Mouse (Mus musculus) lung, postnatal 0 days (tissue): ENCODE measurements around the gene Aknad1. TPM values are rescaled to one million over a fixed set of nuclear protein-coding genes. Genes with fewer than 3 reads are reported as not detected.
A peak's percentile ranks its signal among the peaks of the same experiment; 100 is the strongest.

Experiments
- ATAC-seq: fragments of 200-750 bp; cut with Nextera tagmentation; 2 replicates; pipeline ENCODE4 v1.8.0; 2017; ENCODE audit warnings: moderate library complexity
- DNase-seq: peaks from one replicate; pipeline ENCODE4 v3.0.0-alpha.2; 2016; ENCODE audit warnings: low spot score
- H3K27ac ChIP-seq: fragments of 300-500 bp; sonication (generic); 2 replicates; pipeline ENCODE4 v1.5.1; 2014; ENCODE audit warnings: antibody characterized with exemption, mild to moderate bottlenecking, low read length, mixed read lengths
- H3K27me3 ChIP-seq: fragments of 300-500 bp; sonication (generic); replicated peaks from 2 replicates; pipeline ENCODE4 v1.6.1; 2014; ENCODE audit warnings: low read length, mixed read lengths; ENCODE audit not compliant: insufficient read depth
- H3K36me3 ChIP-seq: fragments of 300-500 bp; sonication (generic); 2 replicates; pipeline ENCODE4 v1.6.1; 2014; ENCODE audit warnings: low read length, mixed read lengths; ENCODE audit not compliant: insufficient read depth
- H3K4me1 ChIP-seq: fragments of 300-500 bp; sonication (generic); 2 replicates; pipeline ENCODE4 v1.6.1; 2014; ENCODE audit warnings: antibody characterized with exemption, low read depth, low read length, mixed read lengths; ENCODE audit not compliant: insufficient read depth
- H3K4me2 ChIP-seq: fragments of 300-500 bp; sonication (generic); replicated peaks from 2 replicates; pipeline ENCODE4 v1.6.1; 2014; ENCODE audit warnings: low read depth, mild to moderate bottlenecking, low read length, moderate library complexity, mixed read lengths
- H3K4me3 ChIP-seq: fragments of 300-500 bp; sonication (generic); 2 replicates; pipeline ENCODE4 v1.5.1; 2014; ENCODE audit warnings: low read depth, low read length
- H3K9ac ChIP-seq: fragments of 300-500 bp; sonication (generic); replicated peaks from 2 replicates; pipeline ENCODE4 v1.6.1; 2014; ENCODE audit warnings: low read depth, mild to moderate bottlenecking
- H3K9me3 ChIP-seq: fragments of 300-500 bp; sonication (generic); 2 replicates; pipeline ENCODE4 v1.6.1; 2016; ENCODE audit warnings: low read length, mixed read lengths
- CTCF ChIP-seq: IDR thresholded peaks from 2 replicates; pipeline ENCODE4 v1.5.1; 2016; ENCODE audit warnings: antibody characterized with exemption, mild to moderate bottlenecking
- EP300 ChIP-seq: IDR thresholded peaks from 2 replicates; pipeline ENCODE4 v1.6.1; 2016; ENCODE audit warnings: antibody characterized with exemption, mild to moderate bottlenecking, control low read depth
- WGBS: fragments of 180-500 bp; shearing (Covaris S2); extraction: QIAGEN DNeasy Blood & Tissue Kit; methylation state at CpG from one replicate; pipeline ENCODE4 v1.1.7; 2014; 5-methylcytosine and 5-hydroxymethylcytosine counted together
- polyA plus RNA-seq: library from polyadenylated mRNA; unstranded; fragments of >200 nt; fragmentation: Nextera tagmentation; extraction: Ambion mirVana; gene quantifications from 2 replicates; pipeline ENCODE4 v1.2.1, GENCODE M21; 2015

Aknad1 gene
- polyA plus RNA-seq, 1 experiment from 2014 or later, result 0.21 TPM

DNA sequence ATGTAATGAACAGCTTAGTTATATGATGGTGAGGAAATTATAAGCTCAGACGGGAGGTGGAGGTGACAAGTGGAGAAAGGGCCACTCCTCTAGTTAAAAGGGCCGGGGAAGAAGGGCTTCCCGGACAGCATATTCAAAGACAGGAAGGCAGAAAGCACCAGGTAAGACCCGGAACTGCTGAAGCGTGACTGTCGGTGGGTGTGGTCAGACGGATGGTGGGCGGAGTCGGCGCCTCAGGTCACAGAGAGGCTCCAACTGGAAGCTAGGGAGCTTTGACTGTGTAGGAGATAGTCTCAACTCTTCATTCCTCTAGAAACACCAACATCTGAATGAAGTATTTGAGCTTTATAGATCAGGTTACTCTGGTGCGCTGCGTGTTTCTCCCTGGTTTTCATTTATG is 9.1 kb upstream of the Aknad1 start:
- H3K4me3 ChIP-seq, result no peak overlapping the region

DNA sequence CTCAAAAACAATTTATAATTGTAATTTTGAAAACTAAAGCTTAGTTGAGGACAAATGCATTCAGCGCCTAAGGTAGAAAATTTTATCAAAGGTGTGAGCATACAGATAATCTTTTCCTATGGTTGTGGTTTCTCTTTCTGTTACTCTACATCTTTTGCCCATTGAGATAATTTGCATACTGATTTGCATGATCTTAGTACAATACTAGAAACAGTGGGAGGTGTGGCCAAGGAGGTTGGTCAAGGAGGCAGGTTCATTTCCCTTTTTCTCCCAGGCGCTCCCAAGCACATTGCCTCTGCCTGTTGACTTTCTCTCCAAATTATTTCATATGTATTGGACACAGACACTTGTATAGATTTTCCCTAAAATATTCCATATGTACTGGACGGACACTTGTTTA is 1.7 kb upstream of the Aknad1 start:
- no peaks in the 10 kb centered on the region for H3K36me3 ChIP-seq
- ATAC-seq, result no peak
- H3K27me3 ChIP-seq, result no peaks in the 10 kb centered on the region
- H3K4me3 ChIP-seq, result no peak overlapping the region
- H3K4me1 ChIP-seq, result no peaks in the 10 kb centered on the region
- no peak overlapping the region for H3K9ac ChIP-seq
- no peak for DNase-seq
- H3K27ac ChIP-seq, result no peak overlapping the region
- 82% methylated on average over 3 of the region's 3 CpGs for WGBS
- no peak for TF ChIP-seq CTCF
- no peak for TF ChIP-seq EP300
- no peak overlapping the region for H3K4me2 ChIP-seq
- H3K9me3 ChIP-seq, result peaks cover 3% of the 10 kb centered on the region; the same call in 1 of the 2 replicates

More for the DNA sequence above, 9.1 kb upstream of the Aknad1 start:
- no peaks in the 10 kb centered on the region for H3K36me3 ChIP-seq
- H3K27ac ChIP-seq, result no peak overlapping the region
- no peaks in the 10 kb centered on the region for H3K27me3 ChIP-seq
- TF ChIP-seq EP300, result no peak
- no peak for TF ChIP-seq CTCF
- H3K4me1 ChIP-seq, result no peaks in the 10 kb centered on the region
- H3K9me3 ChIP-seq, result peaks cover 3% of the 10 kb centered on the region; the same call in 1 of the 2 replicates
- 31% methylated on average over 12 of the region's 12 CpGs for WGBS
- H3K9ac ChIP-seq, result no peak overlapping the region
- ATAC-seq (no peak), DNase-seq (peak; percentile 34)
- H3K4me2 ChIP-seq, result 0 out of 2 replicates have a peak overlapping the region, but pooled peaks have one; percentile 17

DNA sequence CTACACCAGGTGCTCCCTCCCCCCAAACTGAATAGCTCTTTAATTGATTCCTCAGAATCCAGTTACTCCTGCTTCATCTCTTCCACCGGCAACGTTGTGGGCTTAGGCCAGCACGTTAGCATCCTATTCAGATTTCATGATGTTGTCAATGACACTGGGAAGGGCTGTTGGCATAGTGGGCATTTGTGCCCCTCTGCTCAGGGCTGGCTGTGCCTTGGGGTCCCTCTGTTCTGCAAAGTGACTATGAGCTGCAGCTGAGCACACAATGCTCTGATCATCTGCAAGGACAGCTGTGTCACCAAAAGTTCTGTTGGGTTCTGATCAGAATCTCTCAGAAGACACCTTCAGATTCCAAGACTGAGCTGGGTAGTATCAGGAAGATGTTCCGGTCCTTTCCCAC is 4.6 kb downstream of the Aknad1 start:
- Histone ChIP-seq H3K9me3 (no peaks in the 10 kb centered on the region), H3K27me3 (no peaks in the 10 kb centered on the region), H3K9ac (no peak overlapping the region), H3K27ac (no peak overlapping the region), H3K4me3 (no peak overlapping the region), H3K4me2 (no peak overlapping the region), H3K36me3 (no peaks in the 10 kb centered on the region), H3K4me1 (no peaks in the 10 kb centered on the region)
- ATAC-seq (no peak), DNase-seq (no peak)
- TF ChIP-seq CTCF, result no peak
- no peak for TF ChIP-seq EP300
- 81% methylated on average over 4 of the region's 4 CpGs for WGBS

DNA sequence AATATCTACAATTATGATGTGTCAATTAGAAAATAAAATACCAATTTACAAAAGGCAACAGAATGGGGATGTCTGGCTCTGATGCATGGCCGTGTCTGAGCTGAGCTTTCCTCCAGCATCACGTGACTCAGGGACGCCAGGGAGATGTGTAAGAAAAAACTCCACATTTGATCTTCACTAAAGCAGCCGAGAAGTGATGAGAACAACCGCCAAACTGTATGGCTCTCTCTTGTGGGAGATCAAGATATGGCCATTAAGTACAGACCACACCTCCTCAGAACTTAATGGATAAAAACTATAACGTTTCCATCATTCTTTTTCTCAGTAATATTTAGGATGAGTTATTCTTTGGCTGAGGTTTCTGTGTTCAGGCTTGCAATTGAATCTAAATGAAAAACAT is 11.6 kb downstream of the Aknad1 start:
- TF ChIP-seq CTCF, result peak; percentile 21; the same call in 1 of the 2 replicates
- no peak for TF ChIP-seq EP300
- Histone ChIP-seq H3K27ac (no peak overlapping the region), H3K9ac (no peak overlapping the region), H3K9me3 (no peaks in the 10 kb centered on the region), H3K4me2 (no peak overlapping the region), H3K36me3 (no peaks in the 10 kb centered on the region), H3K4me1 (no peaks in the 10 kb centered on the region), H3K4me3 (no peak overlapping the region), H3K27me3 (no peaks in the 10 kb centered on the region)
- DNase-seq, result peak; percentile 23
- 0 out of 2 replicates have a peak, but pooled peaks have one; percentile 16 for ATAC-seq
- WGBS, result 47% methylated on average over 6 of the region's 6 CpGs

DNA sequence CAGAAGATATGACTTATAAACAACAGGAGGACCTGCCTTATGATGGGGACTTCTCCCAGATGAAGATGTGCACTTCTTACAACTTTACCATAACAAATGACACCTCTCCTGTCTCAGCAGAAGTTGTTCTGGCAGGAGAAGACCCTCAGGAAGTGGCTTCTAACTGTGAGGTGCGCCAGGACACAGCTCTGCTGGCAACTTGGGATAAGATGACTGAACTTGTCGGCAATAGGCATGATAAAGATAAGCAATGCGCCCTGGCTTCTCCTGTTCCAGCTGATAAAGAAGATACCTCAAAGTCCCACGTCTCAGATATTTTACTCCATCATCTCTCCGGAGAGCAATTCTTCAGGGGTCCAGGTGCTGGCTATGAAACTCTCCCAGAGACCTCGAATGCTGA is 12.2 kb downstream of the Aknad1 start:
- no peak overlapping the region for H3K27ac ChIP-seq
- ATAC-seq (no peak), DNase-seq (no peak)
- no peak overlapping the region for H3K4me3 ChIP-seq
- H3K36me3 ChIP-seq, result no peaks in the 10 kb centered on the region
- WGBS, result 66% methylated on average over 6 of the region's 6 CpGs
- H3K9ac ChIP-seq, result no peak overlapping the region
- TF ChIP-seq CTCF (no peak), EP300 (no peak)
- H3K4me2 ChIP-seq, result no peak overlapping the region
- no peaks in the 10 kb centered on the region for H3K9me3 ChIP-seq
- H3K4me1 ChIP-seq, result no peaks in the 10 kb centered on the region
- no peaks in the 10 kb centered on the region for H3K27me3 ChIP-seq

DNA sequence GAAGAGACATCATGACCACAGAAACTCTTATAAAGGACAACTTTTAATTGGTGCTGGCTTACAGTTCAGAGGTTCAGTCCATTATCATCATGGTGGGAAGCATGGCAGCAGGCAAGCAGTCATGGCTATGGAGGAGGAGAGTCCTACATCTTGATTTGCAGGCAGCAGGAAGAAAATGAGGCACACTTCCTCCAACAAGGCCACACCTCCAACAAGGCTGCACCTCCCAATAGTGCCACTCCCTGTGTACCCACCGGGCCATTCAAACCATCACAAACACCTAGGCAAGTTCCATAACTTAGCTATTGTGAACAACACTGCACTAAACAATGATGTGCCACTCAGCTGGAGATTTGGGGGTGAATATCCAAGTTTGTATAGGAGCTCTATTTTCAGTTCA is 15.1 kb downstream of the Aknad1 start:
- Histone ChIP-seq H3K4me2 (no peak overlapping the region), H3K27ac (no peak overlapping the region), H3K36me3 (no peaks in the 10 kb centered on the region), H3K9ac (no peak overlapping the region), H3K27me3 (0 out of 2 replicates have a peak, but pooled peaks cover 4% of the 10 kb centered on the region), H3K9me3 (no peaks in the 10 kb centered on the region), H3K4me3 (no peak overlapping the region), H3K4me1 (no peaks in the 10 kb centered on the region)
- 78% methylated on average over 1 of the region's 1 CpGs for WGBS
- ATAC-seq (no peak), DNase-seq (no peak)
- TF ChIP-seq EP300 (no peak), CTCF (no peak)

DNA sequence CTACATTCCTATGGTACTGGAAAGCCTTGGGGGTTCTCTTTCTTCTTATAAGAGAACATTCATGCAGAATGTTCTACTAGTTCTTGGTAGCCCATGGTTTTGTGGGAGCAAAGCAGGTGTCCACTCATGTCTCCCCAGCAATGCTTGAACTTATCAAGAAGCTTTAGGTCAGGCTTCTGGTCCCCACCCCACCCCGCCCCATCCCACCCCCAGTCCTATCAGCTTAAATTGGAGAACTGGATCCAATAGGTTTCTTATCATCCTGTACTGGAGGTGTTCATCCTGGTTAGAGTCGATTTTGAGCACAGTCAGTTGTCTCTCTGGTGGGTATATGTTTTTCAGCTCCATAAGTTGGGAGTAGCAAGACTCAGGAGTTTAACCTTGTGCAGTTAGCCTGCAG is 16.1 kb downstream of the Aknad1 start:
- Histone ChIP-seq H3K36me3 (no peaks in the 10 kb centered on the region), H3K4me1 (no peaks in the 10 kb centered on the region), H3K4me3 (no peak overlapping the region), H3K27ac (no peak overlapping the region), H3K4me2 (no peak overlapping the region), H3K9me3 (no peaks in the 10 kb centered on the region), H3K9ac (no peak overlapping the region), H3K27me3 (0 out of 2 replicates have a peak, but pooled peaks cover 4% of the 10 kb centered on the region)
- DNase-seq, result no peak
- no peak for TF ChIP-seq EP300
- TF ChIP-seq CTCF, result no peak
- WGBS, result 86% methylated on average over 2 of the region's 2 CpGs
- ATAC-seq, result no peak
